Mouse (Mus musculus) hindbrain, postnatal 0 days (tissue): ENCODE measurements around the gene Plod1. TPM values are rescaled to one million over a fixed set of nuclear protein-coding genes. Genes with fewer than 3 reads are reported as not detected.

Experiments used
- ATAC-seq: fragments of 200-750 bp; cut with Nextera tagmentation; 2 replicates; pipeline ENCODE4 v1.8.0; 2017; ENCODE audit warnings: mild to moderate bottlenecking, moderate TSS enrichment, moderate library complexity
- DNase-seq: peaks from one replicate; pipeline ENCODE4 v3.0.0-alpha.2; 2015; ENCODE audit warnings: low spot score
- H3K27ac ChIP-seq: fragments of 300-500 bp; sonication (generic); 2 replicates; pipeline ENCODE4 v1.5.1; 2014; ENCODE audit warnings: mild to moderate bottlenecking
- H3K27me3 ChIP-seq: fragments of 300-500 bp; sonication (generic); 2 replicates; pipeline ENCODE4 v1.6.1; 2014; ENCODE audit warnings: low read length, mixed read lengths; ENCODE audit not compliant: insufficient read depth
- H3K36me3 ChIP-seq: fragments of 300-500 bp; sonication (generic); 2 replicates; pipeline ENCODE4 v1.6.1; 2014; ENCODE audit warnings: low read length, mixed read lengths; ENCODE audit not compliant: insufficient read depth
- H3K4me1 ChIP-seq: fragments of 300-500 bp; sonication (generic); 2 replicates; pipeline ENCODE4 v1.6.1; 2014; ENCODE audit warnings: antibody characterized with exemption, low read length, mixed read lengths; ENCODE audit not compliant: insufficient read depth
- H3K4me2 ChIP-seq: fragments of 300-500 bp; sonication (generic); 2 replicates; pipeline ENCODE4 v1.6.1; 2014; ENCODE audit warnings: low read depth, mild to moderate bottlenecking, low read length, moderate library complexity, mixed read lengths
- H3K4me3 ChIP-seq: fragments of 300-500 bp; sonication (generic); 2 replicates; pipeline ENCODE4 v1.5.1; 2014; ENCODE audit warnings: low read length
- H3K9ac ChIP-seq: fragments of 300-500 bp; sonication (generic); replicated peaks from 2 replicates; pipeline ENCODE4 v1.6.1; 2014; ENCODE audit warnings: mild to moderate bottlenecking, low read length, moderate library complexity, mixed read lengths
- H3K9me3 ChIP-seq: fragments of 300-500 bp; sonication (generic); 2 replicates; pipeline ENCODE4 v1.6.1; 2016; ENCODE audit warnings: low read length, mixed read lengths
- CTCF ChIP-seq: IDR thresholded peaks from 2 replicates; pipeline ENCODE4 v1.5.1; 2016; ENCODE audit warnings: antibody characterized with exemption, control low read depth, low read depth
- WGBS: fragments of 180-500 bp; shearing (Covaris S2); extraction: QIAGEN DNeasy Blood & Tissue Kit; methylation state at CpG from one replicate; pipeline ENCODE4 v1.1.7; 2014; 5-methylcytosine and 5-hydroxymethylcytosine counted together
- polyA plus RNA-seq: library from polyadenylated mRNA; unstranded; fragments of >200 nt; fragmentation: Nextera tagmentation; extraction: Ambion mirVana; gene quantifications from 2 replicates; pipeline ENCODE4 v1.2.1, GENCODE M21; 2015
- total RNA-seq: library from RNA; depleted of rRNA; stranded (reverse); fragments of >200 nt; gene quantifications from 2 replicates; pipeline ENCODE4 v1.2.3, GENCODE M21; 2014; rRNA removed

Plod1 gene
- total and polyA plus RNA-seq, 2 experiments from 2014 or later = 22.8 to 46.2 TPM

DNA sequence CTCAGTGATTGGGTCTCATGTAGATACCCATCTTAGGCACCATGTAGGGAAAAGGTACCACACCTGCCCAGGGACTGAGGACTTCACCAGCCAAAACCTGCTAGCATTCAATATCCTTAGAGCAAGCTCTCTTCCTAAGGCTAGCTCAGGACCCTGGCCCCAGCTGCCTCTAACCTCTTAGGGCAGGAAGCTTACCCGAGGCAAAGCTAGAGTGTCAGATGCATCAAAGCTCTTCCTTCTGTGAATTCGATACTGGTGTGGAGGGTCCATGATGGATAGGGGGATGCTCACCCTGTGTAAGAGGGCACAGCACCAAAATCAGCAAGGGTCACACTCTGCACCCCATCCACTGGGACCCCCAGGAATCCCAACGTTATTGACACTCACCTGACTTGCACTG lies 74.5 kb downstream of the Plod1 start:
- DNase-seq (no peak), ATAC-seq (no peak)
- H3K4me1 ChIP-seq = no peaks in the 10 kb centered on the region
- no peak for TF ChIP-seq CTCF
- peaks cover 22% of the 10 kb centered on the region for H3K36me3 ChIP-seq
- H3K27me3 ChIP-seq = no peaks in the 10 kb centered on the region
- no peak overlapping the region for H3K9ac ChIP-seq
- H3K4me2 ChIP-seq = no peak overlapping the region
- no peaks in the 10 kb centered on the region for H3K9me3 ChIP-seq
- H3K4me3 ChIP-seq = no peak overlapping the region
- H3K27ac ChIP-seq = no peak overlapping the region
- 92% methylated on average over 3 of the region's 3 CpGs for WGBS

Other genes with a start within 250 kb of the Plod1 start
- not detected in 2 replicates for gene Zfp534, start 234.2 kb downstream of the Plod1 start, total RNA-seq
- gene Zfp534, start 234.2 kb downstream of the Plod1 start, polyA plus RNA-seq = not detected in 2 replicates
- 1.5 and 1.9 TPM in 2 replicates for gene Zfp984, start 127.0 kb downstream of the Plod1 start, total RNA-seq
- gene Zfp984, start 127.0 kb downstream of the Plod1 start, polyA plus RNA-seq = 3.4 TPM in 2 replicates
- 8.1 and 8.3 TPM in 2 replicates for gene Zfp933, start 88.4 kb downstream of the Plod1 start, total RNA-seq
- 3.1 and 5.2 TPM in 2 replicates for gene Zfp933, start 88.4 kb downstream of the Plod1 start, polyA plus RNA-seq
- gene Miip, start 68.0 kb downstream of the Plod1 start, total RNA-seq = 33.5 and 34.3 TPM in 2 replicates
- 35.1 and 36.0 TPM in 2 replicates for gene Miip, start 68.0 kb downstream of the Plod1 start, polyA plus RNA-seq
- 3.2 and 5.6 TPM in 2 replicates for gene Fv1, start 67.8 kb downstream of the Plod1 start, total RNA-seq
- 3.7 and 4.3 TPM in 2 replicates for gene Fv1, start 67.8 kb downstream of the Plod1 start, polyA plus RNA-seq
- gene Mfn2, start 32.1 kb downstream of the Plod1 start, total RNA-seq = 86.1 and 88.6 TPM in 2 replicates
- gene Mfn2, start 32.1 kb downstream of the Plod1 start, polyA plus RNA-seq = 84.9 and 86.8 TPM in 2 replicates
- gene 2510039O18Rik, start 4.1 kb upstream of the Plod1 start, total RNA-seq = 62.9 and 70.9 TPM in 2 replicates
- 10.3 and 11.0 TPM in 2 replicates for gene 2510039O18Rik, start 4.1 kb upstream of the Plod1 start, polyA plus RNA-seq
- 1.3 TPM in 1 of 2 replicates, not detected in the other for gene Nppb, start 49.0 kb upstream of the Plod1 start, total RNA-seq
- gene Nppb, start 49.0 kb upstream of the Plod1 start, polyA plus RNA-seq = 0.19 and 0.72 TPM in 2 replicates
- gene Nppa, start 64.0 kb upstream of the Plod1 start, total RNA-seq = 0.58 and 1.8 TPM in 2 replicates
- gene Nppa, start 64.0 kb upstream of the Plod1 start, polyA plus RNA-seq = 2.0 and 2.6 TPM in 2 replicates
- gene Clcn6, start 102.1 kb upstream of the Plod1 start, total RNA-seq = 58.6 and 60.7 TPM in 2 replicates
- gene Clcn6, start 102.1 kb upstream of the Plod1 start, polyA plus RNA-seq = 22.0 and 24.4 TPM in 2 replicates
- 46.0 and 52.4 TPM in 2 replicates for gene Mthfr, start 102.3 kb upstream of the Plod1 start, total RNA-seq
- 9.3 and 10.6 TPM in 2 replicates for gene Mthfr, start 102.3 kb upstream of the Plod1 start, polyA plus RNA-seq
- 6.2 and 7.6 TPM in 2 replicates for gene Agtrap, start 151.3 kb upstream of the Plod1 start, total RNA-seq
- gene Agtrap, start 151.3 kb upstream of the Plod1 start, polyA plus RNA-seq = 9.9 and 10.4 TPM in 2 replicates
- 39.9 and 56.5 TPM in 2 replicates for gene Mad2l2, start 193.6 kb upstream of the Plod1 start, total RNA-seq
- 99.7 and 102 TPM in 2 replicates for gene Mad2l2, start 193.6 kb upstream of the Plod1 start, polyA plus RNA-seq
- gene Draxin, start 193.9 kb upstream of the Plod1 start, total RNA-seq = 42.3 and 44.9 TPM in 2 replicates
- gene Draxin, start 193.9 kb upstream of the Plod1 start, polyA plus RNA-seq = 7.2 TPM in 2 replicates
- gene Fbxo6, start 215.4 kb upstream of the Plod1 start, total RNA-seq = 23.7 and 36.3 TPM in 2 replicates
- gene Fbxo6, start 215.4 kb upstream of the Plod1 start, polyA plus RNA-seq = 23.8 and 24.0 TPM in 2 replicates
- gene Fbxo44, start 223.7 kb upstream of the Plod1 start, total RNA-seq = 199 and 200 TPM in 2 replicates
- gene Fbxo44, start 223.7 kb upstream of the Plod1 start, polyA plus RNA-seq = 118 and 122 TPM in 2 replicates
- gene Fbxo2, start 223.9 kb upstream of the Plod1 start, total RNA-seq = 25.5 and 39.8 TPM in 2 replicates
- 45.6 and 49.9 TPM in 2 replicates for gene Fbxo2, start 223.9 kb upstream of the Plod1 start, polyA plus RNA-seq